Mouse (Mus musculus): Measurements from ENCODE around the gene Epb41l4b. TPM values are rescaled to one million over a fixed set of nuclear protein-coding genes. Genes with fewer than 3 reads are reported as not detected.
A peak's percentile ranks its signal among the peaks of the same experiment; 100 is the strongest.

Epb41l4b gene
- polyA plus RNA-seq, 1 experiment from 2014 or later: 1.0 TPM

DNA sequence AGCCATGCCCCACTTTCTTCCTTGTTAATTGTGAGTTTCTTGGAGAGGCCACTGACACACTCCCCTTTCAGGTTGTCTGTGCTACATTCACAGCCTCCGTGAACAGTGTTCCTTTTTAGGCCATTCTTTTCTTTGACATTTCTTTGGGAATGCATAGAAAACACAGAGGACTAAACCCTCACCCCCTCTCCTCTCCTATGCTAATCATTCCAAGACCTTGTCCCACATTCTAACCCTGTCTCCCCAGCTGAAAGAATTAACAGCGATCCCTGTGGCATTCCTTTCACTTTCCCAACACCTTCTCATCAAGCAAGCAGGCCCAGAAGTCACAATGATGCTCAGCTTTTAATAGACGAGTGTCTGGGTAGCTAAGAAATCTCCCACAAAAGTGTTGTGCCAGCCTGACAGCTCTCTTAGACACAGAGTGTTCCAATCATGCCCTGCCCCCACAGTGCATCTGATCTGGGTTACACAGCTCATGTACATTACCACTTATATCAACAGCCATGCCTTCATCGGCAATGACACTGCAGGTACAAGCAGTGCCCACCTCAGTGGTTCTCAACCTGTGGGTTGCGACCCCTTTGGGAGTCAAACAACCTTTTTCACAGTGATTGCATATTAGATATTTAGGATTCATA is 93.8 kb downstream of the Epb41l4b start:
- Histone ChIP-seq H3K4me1 (ENCODE audit: control insufficient read depth, insufficient read depth, low read length) (no peaks in the 10 kb centered on the region), H3K4me2 (ENCODE audit: low read depth, low read length) (no peak overlapping the region), H3K9ac (ENCODE audit: low read length) (no peak overlapping the region), H3K36me3 (ENCODE audit: control insufficient read depth, insufficient read depth) (no peaks in the 10 kb centered on the region), H3K27ac (ENCODE audit: low read length) (no peak overlapping the region), H3K4me3 (ENCODE audit: low read length) (no peak overlapping the region), H3K9me3 (replicated peaks; ENCODE audit: control insufficient read depth, low read length) (no peaks in the 10 kb centered on the region), H3K27me3 (ENCODE audit: control insufficient read depth, insufficient read depth, low read length) (no peaks in the 10 kb centered on the region)
- WGBS: 64% methylated on average over 5 of the region's 5 CpGs
- no peak for ATAC-seq (replicated peaks; ENCODE audit: extremely low read depth, insufficient read depth, low FRiP score)

DNA sequence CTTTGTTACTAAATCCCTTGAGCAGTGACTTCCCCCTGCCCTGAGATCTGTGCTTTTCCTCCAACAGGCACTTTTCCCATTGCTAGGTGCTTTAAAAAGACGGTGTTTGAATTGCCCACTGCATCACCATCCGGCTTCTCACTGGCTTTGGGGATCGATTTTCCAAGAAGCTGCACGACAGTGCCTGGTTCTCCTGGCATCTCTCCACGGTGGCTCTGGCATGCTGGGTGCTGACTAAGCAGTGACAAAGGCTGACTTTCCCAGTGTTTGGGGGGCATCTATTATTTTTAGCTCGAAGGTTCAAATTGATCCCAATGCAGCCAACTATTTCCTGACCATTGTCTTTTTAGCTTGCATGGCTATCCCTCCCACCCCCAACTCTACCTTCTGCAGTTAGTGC is 94.7 kb downstream of the Epb41l4b start:
- no peak for ATAC-seq (replicated peaks; ENCODE audit: extremely low read depth, insufficient read depth, low FRiP score)
- Histone ChIP-seq H3K4me1 (ENCODE audit: control insufficient read depth, insufficient read depth, low read length) (no peaks in the 10 kb centered on the region), H3K4me3 (ENCODE audit: low read length) (no peak overlapping the region), H3K4me2 (ENCODE audit: low read depth, low read length) (no peak overlapping the region), H3K9ac (ENCODE audit: low read length) (no peak overlapping the region), H3K27me3 (ENCODE audit: control insufficient read depth, insufficient read depth, low read length) (no peaks in the 10 kb centered on the region), H3K9me3 (replicated peaks; ENCODE audit: control insufficient read depth, low read length) (no peaks in the 10 kb centered on the region), H3K27ac (ENCODE audit: low read length) (no peak overlapping the region), H3K36me3 (ENCODE audit: control insufficient read depth, insufficient read depth) (no peaks in the 10 kb centered on the region)
- WGBS: 46% methylated on average over 6 of the region's 6 CpGs

DNA sequence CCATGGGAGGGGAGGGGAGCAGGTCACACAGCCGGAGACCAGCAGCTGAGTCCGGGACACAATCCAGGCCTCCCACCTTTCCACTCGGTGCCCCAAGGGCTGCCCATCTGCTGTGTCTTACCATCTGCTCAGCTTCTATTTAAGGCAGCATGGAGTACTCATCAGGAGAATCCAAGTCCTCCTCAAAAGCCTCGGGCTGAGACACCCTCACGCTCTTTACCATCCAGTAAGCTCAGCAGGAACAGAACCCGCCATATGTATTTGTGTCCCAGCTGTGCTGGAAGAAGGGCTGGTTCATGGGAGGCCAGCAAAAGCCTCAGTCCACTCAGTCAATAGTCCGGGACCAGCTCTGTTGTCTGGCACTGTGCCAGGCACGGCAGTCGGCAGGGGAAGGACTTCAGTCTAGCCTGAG is 97.1 kb downstream of the Epb41l4b start:
- Histone ChIP-seq H3K4me1 (ENCODE audit: control insufficient read depth, insufficient read depth, low read length) (no peaks in the 10 kb centered on the region), H3K27ac (ENCODE audit: low read length) (no peak overlapping the region), H3K4me2 (ENCODE audit: low read depth, low read length) (no peak overlapping the region), H3K9ac (ENCODE audit: low read length) (no peak overlapping the region), H3K27me3 (ENCODE audit: control insufficient read depth, insufficient read depth, low read length) (no peaks in the 10 kb centered on the region), H3K36me3 (ENCODE audit: control insufficient read depth, insufficient read depth) (no peaks in the 10 kb centered on the region), H3K9me3 (replicated peaks; ENCODE audit: control insufficient read depth, low read length) (peaks cover 4% of the 10 kb centered on the region), H3K4me3 (ENCODE audit: low read length) (no peak overlapping the region)
- WGBS: 61% methylated on average over 9 of the region's 9 CpGs
- ATAC-seq (replicated peaks; ENCODE audit: extremely low read depth, insufficient read depth, low FRiP score): no peak

DNA sequence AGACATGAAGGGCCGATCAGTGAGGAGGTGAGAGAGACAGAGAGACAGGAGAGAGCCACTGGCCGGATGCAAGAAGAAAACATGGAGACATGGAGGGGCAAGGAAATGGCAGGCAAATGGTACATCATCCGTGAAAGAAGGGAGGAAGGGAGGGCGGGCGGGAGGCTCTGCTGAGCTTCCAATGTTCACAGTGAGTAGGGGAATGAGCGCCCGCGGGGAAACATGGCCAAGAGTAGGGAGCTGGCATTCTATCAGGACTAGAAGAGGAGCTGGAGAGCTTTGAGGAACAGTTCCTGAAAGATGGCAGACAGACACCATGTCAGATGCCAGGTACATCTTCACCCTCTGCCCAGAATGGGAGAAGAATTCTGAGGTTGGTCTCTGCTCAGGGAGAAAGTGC is 99.6 kb downstream of the Epb41l4b start:
- no peak overlapping the region for H3K4me2 ChIP-seq (ENCODE audit: low read depth, low read length)
- no peak for ATAC-seq (replicated peaks; ENCODE audit: extremely low read depth, insufficient read depth, low FRiP score)

DNA sequence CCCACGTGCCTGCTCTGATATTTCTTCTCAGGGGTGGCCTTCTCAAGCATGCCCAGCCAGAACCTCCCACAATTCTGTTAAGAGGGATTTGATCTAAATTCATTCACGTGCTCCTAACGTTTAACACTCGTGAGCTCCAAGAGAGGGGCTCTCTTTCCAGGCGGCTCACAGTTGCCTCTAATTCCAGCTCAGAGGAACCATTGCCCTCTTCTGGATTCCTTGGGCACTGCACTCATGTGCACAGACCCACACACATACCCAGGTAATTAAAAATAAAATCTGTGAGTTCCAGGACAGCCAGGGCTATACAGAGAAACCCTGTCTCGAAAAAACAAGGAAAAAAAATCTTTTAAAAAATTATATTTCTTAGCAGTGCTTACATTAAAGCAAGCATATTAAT is 101.6 kb downstream of the Epb41l4b start:
- Histone ChIP-seq H3K27ac (ENCODE audit: low read length) (no peak overlapping the region), H3K27me3 (ENCODE audit: control insufficient read depth, insufficient read depth, low read length) (0 out of 2 replicates have a peak, but pooled peaks cover 2% of the 10 kb centered on the region), H3K9ac (ENCODE audit: low read length) (no peak overlapping the region), H3K4me2 (ENCODE audit: low read depth, low read length) (no peak overlapping the region), H3K36me3 (ENCODE audit: control insufficient read depth, insufficient read depth) (no peaks in the 10 kb centered on the region), H3K4me3 (ENCODE audit: low read length) (no peak overlapping the region), H3K4me1 (ENCODE audit: control insufficient read depth, insufficient read depth, low read length) (0 out of 2 replicates have a peak, but pooled peaks cover 4% of the 10 kb centered on the region), H3K9me3 (replicated peaks; ENCODE audit: control insufficient read depth, low read length) (peaks cover 4% of the 10 kb centered on the region)
- WGBS: 89% methylated on average over 6 of the region's 6 CpGs
- ATAC-seq (replicated peaks; ENCODE audit: extremely low read depth, insufficient read depth, low FRiP score): no peak

More for the DNA sequence above, 99.6 kb downstream of the Epb41l4b start:
- no peaks in the 10 kb centered on the region for H3K36me3 ChIP-seq (ENCODE audit: control insufficient read depth, insufficient read depth)
- no peak overlapping the region for H3K9ac ChIP-seq (ENCODE audit: low read length)
- H3K27me3 ChIP-seq (ENCODE audit: control insufficient read depth, insufficient read depth, low read length): 0 out of 2 replicates have a peak, but pooled peaks cover under 1% of the 10 kb centered on the region
- no peak overlapping the region for H3K27ac ChIP-seq (ENCODE audit: low read length)
- WGBS: 85% methylated on average over 8 of the region's 8 CpGs
- H3K4me3 ChIP-seq (ENCODE audit: low read length): no peak overlapping the region
- H3K9me3 ChIP-seq (replicated peaks; ENCODE audit: control insufficient read depth, low read length): peaks cover 4% of the 10 kb centered on the region
- H3K4me1 ChIP-seq (ENCODE audit: control insufficient read depth, insufficient read depth, low read length): 0 out of 2 replicates have a peak, but pooled peaks cover 4% of the 10 kb centered on the region

DNA sequence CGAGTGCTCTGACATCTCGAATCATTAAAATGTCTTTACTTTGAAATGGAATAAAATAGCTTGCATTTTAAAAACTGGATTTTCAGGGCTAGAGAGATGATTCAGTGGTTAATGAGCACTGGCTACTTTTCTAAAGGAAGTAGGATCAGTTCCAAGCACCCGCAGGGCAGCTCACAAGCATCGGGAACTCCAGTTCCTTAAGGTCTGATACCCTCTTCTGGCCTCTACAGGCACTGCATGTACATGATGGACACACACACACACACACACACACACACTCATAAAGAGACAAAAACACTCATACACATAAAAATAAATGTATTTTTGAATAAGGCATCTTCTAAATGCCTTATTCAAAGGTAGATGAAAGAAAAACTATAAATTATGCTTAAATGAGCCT is 102.0 kb downstream of the Epb41l4b start:
- no peak for ATAC-seq (replicated peaks; ENCODE audit: extremely low read depth, insufficient read depth, low FRiP score)
- Histone ChIP-seq H3K36me3 (ENCODE audit: control insufficient read depth, insufficient read depth) (no peaks in the 10 kb centered on the region), H3K4me1 (ENCODE audit: control insufficient read depth, insufficient read depth, low read length) (0 out of 2 replicates have a peak, but pooled peaks cover 4% of the 10 kb centered on the region), H3K4me2 (ENCODE audit: low read depth, low read length) (no peak overlapping the region), H3K27me3 (ENCODE audit: control insufficient read depth, insufficient read depth, low read length) (0 out of 2 replicates have a peak, but pooled peaks cover 2% of the 10 kb centered on the region), H3K9ac (ENCODE audit: low read length) (no peak overlapping the region), H3K4me3 (ENCODE audit: low read length) (no peak overlapping the region), H3K27ac (ENCODE audit: low read length) (no peak overlapping the region), H3K9me3 (replicated peaks; ENCODE audit: control insufficient read depth, low read length) (peaks cover 4% of the 10 kb centered on the region)
- WGBS: 94% methylated on average over 4 of the region's 4 CpGs

DNA sequence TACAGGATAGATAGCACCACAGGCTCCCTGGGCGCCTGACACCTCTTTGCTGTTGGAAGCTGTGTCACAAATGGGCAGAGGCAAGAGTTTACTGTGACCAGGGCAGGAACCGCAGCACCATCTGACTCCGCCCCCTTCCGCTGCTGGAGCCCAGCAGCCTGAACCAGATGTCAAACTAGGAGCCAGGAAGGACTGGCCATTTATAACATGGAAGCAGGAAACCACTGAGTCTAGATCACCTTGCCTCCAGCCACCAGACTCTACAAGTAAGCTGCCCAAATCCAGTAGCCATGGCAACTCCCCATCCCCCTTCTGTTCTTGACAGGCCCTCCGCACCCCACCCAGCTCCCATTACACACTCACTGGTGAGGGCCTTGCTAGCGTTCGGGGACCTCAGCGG is 102.8 kb downstream of the Epb41l4b start:
- Histone ChIP-seq H3K9ac (ENCODE audit: low read length) (no peak overlapping the region), H3K9me3 (replicated peaks; ENCODE audit: control insufficient read depth, low read length) (peaks cover 4% of the 10 kb centered on the region), H3K4me2 (ENCODE audit: low read depth, low read length) (no peak overlapping the region), H3K36me3 (ENCODE audit: control insufficient read depth, insufficient read depth) (no peaks in the 10 kb centered on the region), H3K27ac (ENCODE audit: low read length) (no peak overlapping the region), H3K27me3 (ENCODE audit: control insufficient read depth, insufficient read depth, low read length) (0 out of 2 replicates have a peak, but pooled peaks cover 2% of the 10 kb centered on the region), H3K4me1 (ENCODE audit: control insufficient read depth, insufficient read depth, low read length) (0 out of 2 replicates have a peak, but pooled peaks cover 4% of the 10 kb centered on the region), H3K4me3 (ENCODE audit: low read length) (no peak overlapping the region)
- WGBS: 72% methylated on average over 8 of the region's 8 CpGs
- no peak for ATAC-seq (replicated peaks; ENCODE audit: extremely low read depth, insufficient read depth, low FRiP score)

DNA sequence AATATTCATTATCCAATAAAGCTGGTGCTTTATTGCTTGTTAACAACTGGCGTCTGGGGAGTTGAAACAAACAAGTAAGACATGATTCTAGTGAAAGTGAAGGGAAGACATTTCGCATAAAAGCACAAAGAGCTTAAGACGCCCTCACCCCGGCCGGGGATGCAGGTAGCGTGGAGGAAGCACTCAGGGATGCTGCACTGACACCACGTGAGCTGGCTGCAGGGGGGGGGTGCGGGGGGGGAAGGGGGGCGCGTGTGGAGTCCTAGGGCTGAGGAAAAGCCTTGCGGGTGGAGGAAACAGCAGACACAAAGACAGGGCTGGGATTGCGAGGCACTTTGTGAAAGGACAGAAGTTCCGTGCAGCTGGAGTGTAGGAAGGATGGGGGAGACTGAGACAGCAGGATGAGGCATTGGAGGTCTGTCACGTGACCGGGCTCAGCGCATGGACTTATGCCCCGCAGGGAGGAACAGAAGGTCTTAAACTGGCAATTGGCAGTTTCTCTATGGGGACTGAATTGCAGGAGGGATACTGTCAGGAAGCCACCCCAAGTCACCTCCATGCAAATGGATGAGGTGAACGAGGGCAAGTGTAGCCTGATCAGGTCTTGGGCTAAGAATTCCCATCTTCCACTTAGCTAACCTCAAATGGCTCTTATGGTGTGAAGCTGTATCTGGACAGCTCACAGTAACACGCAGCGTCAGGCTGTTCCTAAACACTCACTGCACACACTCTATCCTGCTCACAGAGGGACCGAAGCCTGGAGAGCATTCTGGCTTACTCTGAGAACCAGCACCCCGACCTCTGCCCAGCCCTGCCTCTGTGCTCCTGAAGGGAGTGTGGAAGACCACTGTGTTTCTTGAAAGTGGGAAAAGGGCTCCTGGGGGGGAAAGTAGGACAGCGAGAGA is 103.9 kb downstream of the Epb41l4b start:
- peaks cover 4% of the 10 kb centered on the region for H3K9me3 ChIP-seq (replicated peaks; ENCODE audit: control insufficient read depth, low read length)
- peak overlapping the region; percentile 26 for H3K4me2 ChIP-seq (ENCODE audit: low read depth, low read length)
- 0 out of 2 replicates have a peak, but pooled peaks cover 4% of the 10 kb centered on the region for H3K4me1 ChIP-seq (ENCODE audit: control insufficient read depth, insufficient read depth, low read length)
- ATAC-seq (replicated peaks; ENCODE audit: extremely low read depth, insufficient read depth, low FRiP score): no peak
- WGBS: 12% methylated on average over 20 of the region's 23 CpGs
- H3K4me3 ChIP-seq (ENCODE audit: low read length): 0 out of 2 replicates have a peak overlapping the region, but pooled peaks have one; percentile 6
- no peak overlapping the region for H3K9ac ChIP-seq (ENCODE audit: low read length)
- H3K27me3 ChIP-seq (ENCODE audit: control insufficient read depth, insufficient read depth, low read length): 0 out of 2 replicates have a peak, but pooled peaks cover 2% of the 10 kb centered on the region
- no peak overlapping the region for H3K27ac ChIP-seq (ENCODE audit: low read length)
- H3K36me3 ChIP-seq (ENCODE audit: control insufficient read depth, insufficient read depth): no peaks in the 10 kb centered on the region

DNA sequence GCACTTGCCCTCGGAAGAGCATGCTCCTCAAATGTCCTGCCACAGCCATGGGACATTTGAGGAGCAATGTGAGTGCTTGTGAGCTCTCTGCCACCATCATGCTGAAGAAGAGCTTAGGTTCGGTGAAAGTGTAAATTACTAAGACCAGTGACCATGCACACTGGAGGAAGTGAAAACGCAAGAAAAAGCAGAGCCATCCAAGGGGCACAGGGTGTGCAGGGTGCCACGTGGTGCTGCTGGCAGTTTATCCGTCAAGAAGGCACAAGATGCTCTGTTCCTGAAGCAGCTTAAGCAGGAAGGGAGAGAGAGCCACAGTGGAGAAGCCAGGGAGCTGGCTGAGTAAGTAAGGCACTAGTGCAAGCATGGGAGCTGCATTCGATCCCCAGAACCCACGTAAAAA is 105.7 kb downstream of the Epb41l4b start:
- H3K27ac ChIP-seq (ENCODE audit: low read length): no peak overlapping the region
- H3K27me3 ChIP-seq (ENCODE audit: control insufficient read depth, insufficient read depth, low read length): 0 out of 2 replicates have a peak, but pooled peaks cover 2% of the 10 kb centered on the region
- 76% methylated on average over 7 of the region's 7 CpGs for WGBS
- H3K4me1 ChIP-seq (ENCODE audit: control insufficient read depth, insufficient read depth, low read length): 0 out of 2 replicates have a peak, but pooled peaks cover 4% of the 10 kb centered on the region
- ATAC-seq (replicated peaks; ENCODE audit: extremely low read depth, insufficient read depth, low FRiP score): no peak
- no peak overlapping the region for H3K4me3 ChIP-seq (ENCODE audit: low read length)
- H3K4me2 ChIP-seq (ENCODE audit: low read depth, low read length): no peak overlapping the region
- H3K9me3 ChIP-seq (replicated peaks; ENCODE audit: control insufficient read depth, low read length): peaks cover 4% of the 10 kb centered on the region
- no peak overlapping the region for H3K9ac ChIP-seq (ENCODE audit: low read length)
- H3K36me3 ChIP-seq (ENCODE audit: control insufficient read depth, insufficient read depth): no peaks in the 10 kb centered on the region

Data from heart, embryonic 16.5 days (tissue).